Mouse (Mus musculus): ENCODE measurements around the gene Nhej1.

Gene Nhej1

DNA sequence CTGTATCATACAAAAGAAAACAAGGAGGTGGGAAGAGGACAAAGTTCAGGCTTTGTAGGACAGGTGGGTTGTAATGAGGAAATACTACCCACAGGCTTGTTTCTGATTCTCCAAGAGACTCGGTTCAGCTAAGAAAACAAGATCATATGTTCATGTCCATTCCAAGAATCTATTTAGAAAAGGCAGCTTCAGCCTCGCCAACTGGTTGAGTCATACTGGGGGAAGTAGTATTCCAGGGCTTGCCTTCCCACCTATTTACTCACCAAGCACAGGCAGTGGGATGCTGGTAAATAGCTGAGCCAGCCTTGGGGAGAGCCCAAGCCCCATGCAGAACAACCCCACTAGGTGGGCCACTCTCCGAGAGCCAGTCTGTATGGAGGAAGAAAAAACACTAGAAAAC is 3.6 kb upstream of the Nhej1 start:
- DNase-seq (ENCODE audit: low read depth, low spot score): no peak

DNA sequence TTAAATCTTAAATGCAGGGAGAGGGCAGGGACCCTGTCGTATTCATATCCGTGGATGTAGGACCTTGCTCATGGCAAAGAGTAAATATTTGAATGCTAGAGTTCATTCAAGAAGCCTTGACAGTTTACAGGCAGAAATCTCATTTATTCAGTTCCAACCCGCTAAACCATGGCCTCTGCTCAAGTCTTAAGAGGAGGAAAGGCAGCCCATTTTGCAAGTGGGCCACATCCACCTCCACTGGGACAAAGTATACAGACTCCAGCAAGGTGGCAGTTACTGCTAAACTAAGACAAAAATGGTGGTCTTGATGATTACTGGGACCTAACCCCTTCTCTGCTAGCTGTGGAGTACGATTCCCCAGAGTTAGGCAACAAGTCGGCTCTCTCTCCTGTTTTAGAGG is 418 bp upstream of the Nhej1 start:
- no peak for DNase-seq (ENCODE audit: low read depth, low spot score)

DNA sequence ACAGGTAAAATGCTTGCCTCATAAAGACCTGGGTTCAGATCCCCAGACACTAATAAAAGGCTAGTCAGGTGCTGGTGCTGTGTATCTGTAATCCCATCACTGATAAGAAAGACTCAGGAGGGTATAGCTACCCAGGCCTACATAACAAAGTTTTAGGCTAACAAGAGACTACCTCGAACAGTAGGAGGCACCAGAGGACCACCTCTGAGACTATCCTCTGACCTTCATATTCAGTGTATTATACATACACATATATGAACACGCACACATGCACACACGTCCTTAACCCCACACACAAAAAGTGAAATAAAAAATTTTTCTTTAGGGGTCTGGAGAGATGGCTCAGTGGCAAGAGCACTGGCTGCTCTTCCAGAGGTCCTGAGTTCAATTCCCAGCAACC is 2.8 kb downstream of the Nhej1 start:
- DNase-seq (ENCODE audit: low read depth, low spot score): no peak

DNA sequence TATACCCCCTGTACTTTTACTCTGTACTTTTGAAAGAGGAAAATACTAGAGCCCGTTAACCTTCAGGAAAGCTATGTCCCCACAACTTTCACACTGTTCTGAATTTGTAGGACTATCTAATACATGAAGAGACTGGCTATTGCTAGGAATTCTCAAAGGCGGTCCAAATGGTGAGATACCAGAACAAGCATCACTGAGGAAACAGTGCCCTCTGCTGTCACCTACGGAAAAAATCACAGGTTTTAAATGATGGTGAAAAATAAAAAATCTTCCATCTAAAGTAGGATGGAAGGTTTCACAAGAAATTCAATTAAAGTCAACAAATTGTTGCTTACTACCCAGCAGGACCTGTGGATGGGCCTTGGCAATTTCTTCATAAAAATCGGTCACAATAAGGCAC is 72.9 kb downstream of the Nhej1 start:
- DNase-seq (ENCODE audit: low read depth, low spot score): peak; percentile 53

DNA sequence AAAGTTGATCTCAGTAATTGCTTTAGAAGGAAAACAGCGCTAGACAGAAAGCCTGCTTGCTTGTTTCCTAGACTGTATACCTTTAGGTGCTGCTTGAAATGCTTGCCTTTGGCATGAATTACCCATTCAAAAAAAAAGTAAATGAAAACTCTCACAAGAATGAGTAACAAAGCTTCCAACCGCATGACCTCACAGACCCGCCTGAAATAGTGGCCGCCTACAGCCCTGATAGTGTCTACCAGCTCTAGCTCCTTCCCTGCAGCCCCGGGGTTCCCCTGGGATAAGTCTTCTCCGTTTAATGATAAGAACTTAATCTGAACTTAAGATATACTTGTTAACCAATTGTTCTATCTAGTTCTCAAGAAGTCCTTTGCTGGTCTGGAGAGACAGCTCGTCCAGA is 73.6 kb downstream of the Nhej1 start:
- no peak for DNase-seq (ENCODE audit: low read depth, low spot score)

DNA sequence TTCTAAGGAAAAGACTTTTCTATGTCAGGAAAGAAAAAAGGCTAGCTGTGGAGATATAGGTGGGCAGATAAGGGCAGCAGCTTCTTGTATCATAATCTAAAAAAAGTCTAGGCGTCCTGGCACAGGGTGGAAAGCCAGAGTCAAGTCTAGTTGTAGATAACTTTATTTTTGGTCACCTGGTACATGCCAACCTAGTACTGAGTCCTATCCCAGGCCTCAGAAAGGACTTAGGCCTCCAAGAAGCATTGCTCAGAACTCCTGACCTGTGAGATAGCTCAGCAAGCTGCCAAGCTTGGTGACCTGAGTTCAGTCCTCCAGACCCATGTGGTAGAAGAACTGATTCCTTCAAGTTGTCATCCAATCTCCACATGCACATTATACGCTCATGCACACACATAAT is 76.4 kb downstream of the Nhej1 start:
- DNase-seq (ENCODE audit: low read depth, low spot score): no peak

DNA sequence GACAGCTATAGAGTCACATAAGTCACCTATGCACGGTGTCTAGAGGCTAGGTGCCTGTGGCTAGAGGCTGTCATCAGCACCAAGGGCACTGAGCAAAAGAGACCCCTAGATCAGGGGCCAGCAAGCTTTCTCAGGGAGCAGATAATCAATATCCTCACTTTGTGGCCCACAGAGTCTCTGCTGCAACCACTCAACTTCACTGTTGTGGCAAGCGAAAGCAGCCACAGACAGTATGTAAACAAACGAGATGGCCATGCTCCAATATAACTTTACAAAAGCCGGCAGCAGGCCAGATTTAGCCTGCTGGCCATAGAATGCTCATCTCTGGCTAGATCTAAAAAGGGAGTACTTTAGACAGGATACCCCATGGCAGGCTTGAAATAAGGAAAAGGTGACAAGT is 77.0 kb downstream of the Nhej1 start:
- DNase-seq (ENCODE audit: low read depth, low spot score): no peak

DNA sequence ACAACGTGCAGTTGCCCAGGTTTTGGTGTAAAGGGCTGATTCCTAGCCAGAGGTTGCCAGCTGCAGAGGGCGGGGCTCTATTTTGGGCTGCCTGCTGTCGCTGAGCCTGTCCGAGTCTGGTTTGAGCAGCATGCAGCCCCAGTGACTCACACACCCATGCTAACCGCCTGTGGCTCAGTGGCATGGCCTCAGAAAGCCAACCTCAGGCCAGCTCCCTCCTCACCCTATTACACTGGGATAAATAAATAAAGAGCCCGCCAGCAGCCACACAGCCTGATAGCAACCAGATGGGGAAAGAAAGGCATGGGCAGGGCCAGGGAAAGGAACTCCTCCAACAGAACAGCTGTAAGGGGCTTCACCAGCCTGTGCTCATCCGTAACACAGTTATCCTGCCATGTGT is 84.6 kb downstream of the Nhej1 start:
- DNase-seq (ENCODE audit: low read depth, low spot score): peak; percentile 45

DNA sequence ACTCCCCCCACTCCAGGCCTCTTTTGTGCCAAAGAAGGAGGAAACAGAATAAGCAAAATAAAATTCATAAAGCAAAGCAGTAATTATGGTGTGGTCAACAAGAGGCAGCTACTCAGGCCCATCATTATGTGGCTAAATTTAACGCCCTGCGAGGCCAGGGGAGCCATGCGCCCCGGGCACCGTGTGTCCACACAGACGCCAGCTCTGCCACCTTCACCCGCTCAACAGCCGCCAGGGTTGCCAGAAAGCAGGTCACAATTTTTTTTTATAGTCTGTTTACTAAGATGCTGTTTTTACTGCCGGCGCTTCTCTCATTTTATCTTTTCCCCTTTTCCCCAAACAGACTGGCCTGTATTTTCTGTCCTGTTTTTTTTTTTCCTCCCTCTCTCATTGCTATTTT is 93.0 kb downstream of the Nhej1 start:
- DNase-seq (ENCODE audit: low read depth, low spot score): no peak

DNA sequence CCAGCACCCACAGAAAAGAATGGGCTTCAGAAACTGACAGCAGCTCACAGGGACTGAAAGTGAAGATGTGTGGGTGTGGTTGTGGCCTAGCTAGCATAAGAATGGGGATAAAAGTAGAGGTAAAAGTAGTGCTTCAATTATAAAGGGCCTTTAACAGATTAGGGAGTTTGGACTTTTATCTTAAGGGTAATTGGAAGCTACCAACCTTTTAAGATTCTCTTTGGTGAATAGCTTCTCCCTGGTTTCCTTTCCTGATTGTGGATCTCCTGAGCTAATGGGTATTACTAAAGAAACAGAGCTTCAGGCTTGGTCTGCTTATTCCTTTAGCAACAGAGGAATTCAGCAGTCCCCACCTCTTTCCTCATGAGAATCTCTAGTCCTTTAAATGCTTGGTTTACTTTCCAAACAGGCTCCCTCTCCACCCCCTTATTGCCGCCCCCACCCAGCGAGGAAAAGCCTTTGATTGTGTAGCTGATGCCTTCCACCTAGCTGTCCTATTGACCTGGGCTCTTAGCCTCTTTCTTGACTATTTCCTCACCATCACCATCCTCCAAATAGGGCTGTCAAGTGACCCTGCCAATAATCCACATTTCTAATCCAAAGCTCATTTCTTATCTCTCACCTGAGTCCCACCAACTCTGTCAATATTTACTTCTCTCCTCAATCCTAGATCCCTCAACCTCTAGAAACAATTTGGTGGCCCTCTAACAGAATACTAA is 97.8 kb downstream of the Nhej1 start:
- DNase-seq (ENCODE audit: low read depth, low spot score): peak; percentile 76

DNA sequence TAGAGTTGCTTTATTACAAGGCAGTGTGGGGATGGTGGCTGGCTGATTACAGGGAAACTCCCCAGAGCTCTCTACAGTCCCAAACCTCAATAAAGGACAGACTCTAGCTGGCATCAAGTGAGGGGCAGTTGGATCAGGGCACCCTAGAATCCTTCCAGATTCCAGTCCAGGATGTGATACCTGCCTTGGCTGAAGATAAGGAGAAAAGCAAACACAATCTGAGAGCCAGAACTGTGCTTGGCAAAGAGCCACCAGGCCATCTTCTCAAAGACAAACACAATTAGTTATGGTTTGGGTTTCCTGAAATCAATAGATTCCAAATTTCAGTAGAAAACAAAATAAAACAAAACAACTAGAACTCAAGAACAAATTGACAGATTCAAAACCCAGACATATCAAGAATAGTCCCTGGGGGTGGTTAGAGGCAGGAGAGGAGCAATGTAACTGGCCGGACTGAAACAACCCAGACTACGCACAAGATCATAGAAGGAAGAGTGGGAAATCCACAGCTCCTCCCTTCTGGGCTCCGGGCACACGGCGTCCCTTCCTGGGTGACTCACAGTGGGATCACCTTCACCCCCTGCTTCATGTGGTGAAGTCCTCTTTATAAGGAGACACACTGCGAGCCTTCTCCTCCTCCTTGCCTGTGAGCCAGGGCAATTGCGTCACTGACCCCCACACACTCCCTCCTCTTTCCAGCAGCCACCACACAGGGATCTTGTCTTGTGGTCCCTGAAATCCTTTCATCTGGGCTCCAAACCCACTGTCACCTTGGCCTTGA is 100.4 kb downstream of the Nhej1 start:
- DNase-seq (ENCODE audit: low read depth, low spot score): peak; percentile 11

DNA sequence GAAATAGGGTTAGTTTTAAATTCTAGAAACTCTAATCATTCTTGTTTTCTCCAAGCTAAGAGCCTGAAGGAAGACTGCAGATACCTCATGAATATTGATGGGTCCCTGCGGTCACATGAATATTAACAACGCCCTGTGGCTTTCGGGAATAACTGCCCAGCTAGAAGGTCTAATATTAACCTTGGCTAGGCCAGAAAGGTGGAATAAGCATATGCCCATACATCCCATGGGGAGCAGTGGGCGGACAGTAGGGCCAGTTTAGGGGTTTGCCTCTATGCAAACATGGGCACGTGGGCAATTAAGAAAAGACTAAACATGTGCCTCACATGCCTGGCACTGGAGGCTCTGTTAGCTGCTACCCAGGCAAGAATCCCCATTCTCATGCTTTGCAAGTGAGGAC is 102.8 kb downstream of the Nhej1 start:
- DNase-seq (ENCODE audit: low read depth, low spot score): no peak

DNA sequence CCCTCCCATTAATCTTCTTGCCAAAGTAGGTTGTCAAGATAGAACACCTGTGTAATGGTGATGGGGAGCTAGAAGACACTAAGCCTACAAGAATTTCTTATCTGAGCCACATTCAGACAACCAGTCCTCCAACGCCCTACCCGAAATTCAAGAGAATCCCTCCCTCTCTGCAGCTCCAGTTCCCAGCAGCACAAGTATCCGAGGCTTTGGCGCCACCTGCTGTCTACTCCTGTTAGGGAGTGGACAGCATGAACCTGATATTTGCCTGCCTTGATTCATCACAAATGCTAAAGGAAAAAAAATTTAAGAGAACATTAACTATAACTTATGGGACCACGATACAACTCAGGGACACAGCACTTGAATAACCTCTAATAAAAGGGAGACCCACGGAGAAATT is 108.2 kb downstream of the Nhej1 start:
- DNase-seq (ENCODE audit: low read depth, low spot score): peak; percentile 92

DNA sequence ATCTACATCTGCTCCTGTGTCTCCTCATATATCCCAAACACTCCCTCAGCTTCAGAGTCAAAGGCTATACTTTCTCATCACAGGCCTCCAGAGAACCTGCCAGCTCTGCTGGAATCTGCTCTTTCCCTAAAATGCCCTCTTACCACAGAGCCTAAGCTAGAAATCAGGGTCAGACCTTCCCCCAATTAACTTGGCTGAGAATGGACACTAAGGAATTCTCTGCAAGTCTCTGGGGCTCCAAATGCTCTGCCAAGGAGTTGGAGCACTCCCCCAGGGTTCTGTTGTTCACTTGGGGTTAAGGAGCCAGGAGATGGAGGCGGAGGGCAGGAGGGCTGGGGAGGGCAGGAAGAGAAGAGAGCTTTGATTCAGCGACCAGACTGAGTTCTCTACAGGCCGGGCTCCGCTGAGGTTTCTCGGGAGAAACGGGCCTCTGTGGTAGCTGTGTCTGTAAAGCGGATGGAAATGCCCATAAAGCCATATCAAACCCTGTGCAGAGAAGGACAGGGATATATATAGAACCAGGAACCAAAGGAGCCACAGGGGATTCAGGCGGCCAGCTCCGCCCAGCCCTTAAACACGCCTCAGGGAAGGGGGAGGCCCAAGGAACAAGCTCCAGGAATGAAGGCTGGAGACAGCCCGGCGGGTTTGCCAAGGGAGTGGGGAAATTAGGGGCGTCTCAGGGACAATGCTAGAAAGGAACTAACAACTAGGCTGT is 109.3 kb downstream of the Nhej1 start:
- peak; percentile 53 for DNase-seq (ENCODE audit: low read depth, low spot score)

DNA sequence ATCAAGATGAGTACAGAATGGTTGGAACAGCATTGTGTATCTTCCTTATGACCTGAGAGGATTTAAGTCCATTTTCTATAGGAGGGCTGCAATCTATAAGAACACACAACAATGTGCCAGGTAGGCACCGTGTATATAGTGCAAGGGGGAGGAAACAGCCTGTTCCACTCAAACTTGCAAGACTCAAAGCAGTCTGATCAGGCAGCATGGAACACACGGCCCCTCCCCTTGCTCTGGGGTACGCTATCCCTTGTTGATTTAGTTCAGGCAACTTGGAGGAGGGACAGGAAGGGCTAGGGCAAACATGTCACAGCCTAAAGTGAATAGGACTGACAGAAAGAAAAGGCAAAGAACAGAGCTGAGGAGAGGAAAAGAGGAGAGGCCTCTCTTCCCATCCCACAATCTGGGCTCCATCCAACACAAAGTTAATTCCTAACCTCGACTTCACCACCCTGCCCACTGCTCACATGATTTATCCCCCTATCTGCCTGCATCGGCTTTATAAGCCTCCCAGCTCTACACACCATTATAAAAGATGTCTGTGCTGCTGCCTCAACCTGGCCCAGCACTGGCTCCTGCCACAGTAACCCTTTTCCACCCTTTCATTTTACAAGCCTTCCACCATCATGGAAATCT is 110.7 kb downstream of the Nhej1 start:
- DNase-seq (ENCODE audit: low read depth, low spot score): no peak

DNA sequence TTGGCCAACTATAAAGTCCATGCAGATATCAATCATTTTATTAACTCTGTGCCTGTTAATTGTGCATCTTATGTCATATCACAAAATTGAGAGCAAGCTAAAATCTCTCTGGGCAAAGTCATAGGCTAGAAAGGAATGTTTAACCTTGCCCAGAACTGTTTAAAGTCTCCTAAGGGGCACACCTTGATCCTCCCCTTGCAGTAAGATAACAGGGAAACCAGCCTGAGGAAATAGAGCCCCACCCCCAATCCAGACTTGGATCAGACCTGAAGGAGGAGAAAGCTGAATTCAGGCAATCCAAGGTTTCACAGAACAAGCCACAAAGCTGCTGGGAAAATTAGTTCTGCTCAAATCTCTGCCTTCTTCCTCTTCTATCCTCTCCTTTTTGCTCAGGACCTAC is 114.2 kb downstream of the Nhej1 start:
- DNase-seq (ENCODE audit: low read depth, low spot score): peak; percentile 23

DNA sequence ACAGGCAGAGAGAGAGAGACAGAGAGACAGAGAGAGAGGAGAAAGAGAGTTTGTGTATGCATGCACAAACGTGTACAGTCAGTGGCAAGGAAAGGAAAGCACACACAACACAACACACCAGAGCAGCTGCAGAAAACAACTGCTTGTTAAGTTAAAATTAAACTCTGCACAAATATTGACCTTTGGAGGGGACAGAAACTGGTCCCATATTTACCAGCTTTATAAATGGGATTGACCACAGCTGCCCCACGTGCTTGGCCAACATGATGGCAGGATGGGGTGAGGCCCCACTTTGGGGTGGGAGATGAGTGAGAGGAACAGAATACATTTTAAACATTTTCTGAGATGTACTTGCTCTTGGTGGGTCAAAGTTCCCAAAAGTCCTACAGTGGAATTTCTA is 114.8 kb downstream of the Nhej1 start:
- DNase-seq (ENCODE audit: low read depth, low spot score): no peak

DNA sequence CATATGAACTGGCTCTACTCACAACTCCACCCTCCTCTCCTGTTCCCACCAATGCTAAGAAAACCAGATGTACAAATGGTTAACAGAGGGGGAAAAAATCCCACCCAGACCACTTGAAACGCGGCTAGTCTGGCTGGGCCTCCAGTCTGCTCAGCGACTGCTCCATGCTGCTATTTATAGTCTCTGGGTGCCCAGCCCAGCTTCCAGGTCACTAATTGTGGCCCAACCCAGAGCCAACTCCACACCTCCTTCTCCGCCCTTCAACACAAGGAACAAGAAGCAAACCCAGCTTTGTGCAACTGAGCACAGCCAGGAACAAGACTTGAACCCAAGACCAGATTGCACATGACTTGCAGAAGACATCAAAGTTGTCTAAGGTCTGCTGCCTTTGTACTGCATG is 119.0 kb downstream of the Nhej1 start:
- DNase-seq (ENCODE audit: low read depth, low spot score): no peak

DNA sequence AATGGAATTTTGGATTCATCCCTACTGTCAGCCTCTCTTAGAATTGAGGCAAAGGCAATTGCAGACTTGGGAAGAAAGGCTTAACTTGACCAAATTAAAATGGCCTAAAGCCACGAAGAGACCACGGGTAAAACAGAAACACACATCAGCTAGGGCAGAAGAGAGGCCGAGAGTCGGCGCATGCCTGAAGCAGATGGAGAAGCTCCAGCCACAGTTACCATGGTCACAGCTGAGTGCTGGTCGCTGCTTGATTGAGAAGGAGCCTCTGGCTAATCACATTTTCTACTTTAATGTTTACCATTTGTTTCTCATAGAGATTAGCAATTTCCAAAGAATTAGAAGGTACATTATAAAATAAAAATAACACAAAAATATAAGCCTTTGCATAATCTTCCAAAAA is 123.8 kb downstream of the Nhej1 start:
- DNase-seq (ENCODE audit: low read depth, low spot score): no peak

DNA sequence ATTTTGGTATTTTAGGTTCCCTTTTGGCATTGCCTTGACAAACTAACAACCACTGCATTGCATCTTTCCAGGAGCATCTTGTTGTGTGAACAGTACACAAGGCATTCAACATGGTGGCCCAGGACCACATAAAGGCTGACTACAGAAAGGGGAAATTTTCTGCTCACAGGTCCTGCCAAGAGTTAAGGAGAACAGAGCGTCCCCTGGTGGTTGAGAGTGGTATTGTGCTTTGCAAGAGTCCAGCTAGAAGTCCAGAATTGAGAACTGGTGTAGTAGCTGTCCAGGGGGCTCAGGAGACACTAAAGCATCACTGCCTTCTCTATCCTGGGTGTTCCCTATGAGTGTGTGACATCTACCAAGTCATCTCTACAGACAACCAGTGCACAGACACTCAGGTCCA is 124.5 kb downstream of the Nhej1 start:
- DNase-seq (ENCODE audit: low read depth, low spot score): peak; percentile 79

DNA sequence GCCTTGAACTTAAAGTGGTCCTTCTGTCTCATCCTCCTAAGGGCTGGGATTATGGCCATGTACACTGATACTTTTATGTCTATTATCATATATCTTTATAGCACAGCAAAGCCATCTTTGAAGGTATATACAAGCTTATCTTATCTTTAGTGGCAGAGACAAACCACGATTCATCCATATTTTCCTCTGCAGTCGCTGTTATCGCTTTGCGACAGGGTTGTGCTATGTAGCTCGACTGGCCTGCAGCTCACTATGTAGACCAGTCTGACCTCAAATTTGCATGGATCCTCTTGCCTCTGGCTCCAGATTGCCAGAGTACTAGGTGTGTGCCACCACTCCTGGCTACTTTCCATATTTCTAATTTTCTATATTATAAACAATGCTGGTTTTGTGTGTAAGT is 125.8 kb downstream of the Nhej1 start:
- no peak for DNase-seq (ENCODE audit: low read depth, low spot score)

DNA sequence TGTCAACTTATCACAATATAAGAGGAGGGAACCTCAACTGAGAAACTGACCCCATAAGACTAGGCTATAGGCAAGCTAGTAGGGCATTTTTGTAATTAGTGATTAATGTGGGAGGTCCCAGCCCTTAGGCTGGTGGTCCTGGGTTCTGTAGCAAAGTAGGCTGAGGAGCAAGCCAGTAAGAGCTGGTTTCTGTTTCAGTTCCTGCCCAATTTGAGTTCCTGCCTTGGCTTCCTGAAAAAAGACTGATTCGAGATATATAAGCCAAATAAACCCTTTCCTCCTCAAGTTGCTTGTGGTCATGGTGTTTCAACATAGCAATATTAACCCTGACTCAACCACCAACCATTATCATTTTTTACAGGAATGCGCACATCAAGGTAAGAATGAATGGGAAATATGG is 127.8 kb downstream of the Nhej1 start:
- DNase-seq (ENCODE audit: low read depth, low spot score): no peak

Data from ZHBTc4 (cell line).